Mouse (Mus musculus): ENCODE results near the gene Obp2a. TPM values are rescaled to one million over a fixed set of nuclear protein-coding genes. Genes with fewer than 3 reads are reported as not detected.
"Not testable (repeated sequence)": the region's sequence is repeated elsewhere in the genome, so short reads cannot be mapped to it uniquely, and the experiment has no call there.

The Obp2a gene
- total RNA-seq, 2 experiments from 2014 or later: not detected

GRCm38 (mm10) chr2:25709791-25710190 is 9.9 kb downstream of the Obp2a start:
- not testable (repeated sequence) for DNase-seq

DNA sequence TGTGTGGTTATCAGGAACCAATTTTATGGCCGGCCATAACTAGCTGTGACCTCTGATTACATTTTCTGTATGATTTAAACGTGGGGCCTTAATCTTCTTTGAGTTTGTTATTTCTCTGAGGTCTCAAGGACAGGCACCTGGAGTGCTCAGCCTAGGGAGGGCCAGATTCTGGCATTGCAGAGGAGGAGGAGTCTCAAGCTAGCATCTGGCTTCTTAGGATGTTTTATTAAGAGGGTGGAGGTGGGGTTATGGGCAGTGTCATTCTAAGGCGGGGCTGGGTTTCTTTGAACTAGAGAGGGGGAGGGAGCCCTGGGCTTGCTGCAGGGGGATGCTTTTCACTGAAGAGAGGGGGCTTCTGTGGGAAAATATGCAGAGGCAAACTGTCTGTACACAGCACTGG is 11.8 kb downstream of the Obp2a start:
- not testable (repeated sequence) for DNase-seq

- DNase-seq: no peak
These were observed 17.4 kb downstream of the Obp2a start for GRCm38 (mm10) chr2:25717222-25717621.

GRCm38 (mm10) chr2:25733199-25733930 is 33.5 kb downstream of the Obp2a start:
- DNase-seq: no peak

DNA sequence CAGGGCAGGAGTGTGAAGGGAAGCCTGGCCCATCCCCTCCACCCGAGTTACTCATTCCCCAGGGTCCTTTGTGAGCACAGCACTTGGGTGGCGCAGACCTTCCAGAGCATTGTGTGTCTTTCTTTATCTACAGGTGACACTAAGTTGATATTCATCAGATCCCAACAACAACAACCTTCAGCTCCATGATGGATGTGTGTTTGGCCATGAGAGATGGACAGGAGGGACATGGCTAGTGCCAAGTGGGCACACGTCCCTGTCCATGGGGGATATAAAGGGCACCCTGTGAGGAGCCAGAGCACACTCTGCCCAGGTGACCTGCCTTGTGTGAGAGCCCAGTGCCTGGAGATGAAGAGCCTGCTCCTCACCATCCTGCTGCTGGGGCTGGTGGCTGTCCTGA is 36.9 kb downstream of the Obp2a start, which contains the start of gene Obp2b:
Gene Obp2b, plus strand, starts transcription at position 301 of the 400 bp plus-strand sequence.
- not testable (repeated sequence) for DNase-seq

DNA sequence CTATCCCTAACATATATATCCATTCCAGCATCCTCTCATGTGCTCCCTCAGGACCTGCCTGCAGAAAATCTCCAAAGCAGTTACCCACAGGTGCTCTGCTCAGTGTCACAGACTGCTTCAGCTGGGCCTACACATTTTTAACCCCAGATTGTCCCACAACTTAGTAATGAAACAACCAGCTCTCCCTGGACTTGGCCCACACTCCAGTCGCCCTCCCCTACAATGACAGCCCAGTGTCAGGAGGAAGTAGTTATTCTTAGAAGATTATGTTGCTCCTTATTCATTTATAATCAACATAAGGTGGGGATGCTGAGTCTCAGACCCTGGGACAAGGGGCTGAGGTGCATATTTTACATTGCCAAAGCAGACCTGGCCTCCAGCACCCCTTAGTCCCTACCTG is 41.8 kb downstream of the Obp2a start:
- DNase-seq: no peak

Other genes with a start within 250 kb of the Obp2a start
- gene Clic3, start 243.2 kb upstream of the Obp2a start, total RNA-seq (2021): under 1 TPM in 1 of 2 experiments, not detected in 1; 0.66 TPM
- gene Paxx, start 238.9 kb upstream of the Obp2a start, total RNA-seq (2021): 10 to 100 TPM; 46.2 to 62.8 TPM
- gene Ptgds, start 230.0 kb upstream of the Obp2a start, total RNA-seq (2021): 100 to 1,000 TPM; 435 to 800 TPM
- gene Lcn12, start 206.1 kb upstream of the Obp2a start, total RNA-seq (2021): not detected
- 100 to 1,000 TPM; 115 to 116 TPM for gene Fbxw5, start 199.3 kb upstream of the Obp2a start, total RNA-seq (2021)
- gene C8g, start 198.3 kb upstream of the Obp2a start, total RNA-seq (2021): 1 to 10 TPM in 1 of 2 experiments, under 1 TPM in 1; 0.88 to 1.5 TPM
- 10 to 100 TPM; 11.9 to 12.6 TPM for gene Traf2, start 153.1 kb upstream of the Obp2a start, total RNA-seq (2021)
- gene Edf1, start 142.2 kb upstream of the Obp2a start, total RNA-seq (2021): 100 to 1,000 TPM; 200 to 212 TPM
- 1 to 10 TPM; 3.1 to 3.2 TPM for gene Mamdc4, start 125.2 kb upstream of the Obp2a start, total RNA-seq (2021)
- gene Phpt1, start 124.8 kb upstream of the Obp2a start, total RNA-seq (2021): 10 to 100 TPM; 62.5 to 68.3 TPM
- gene Ajm1, start 118.3 kb upstream of the Obp2a start, total RNA-seq (2021): 100 to 1,000 TPM in 1 of 2 experiments, 10 to 100 TPM in 1; 96.4 to 117 TPM
- gene Rabl6, start 91.5 kb upstream of the Obp2a start, total RNA-seq (2021): 100 to 1,000 TPM; 142 to 155 TPM
- not detected for gene Ccdc183, start 82.4 kb upstream of the Obp2a start, total RNA-seq (2021)
- 10 to 100 TPM; 13.1 to 16.6 TPM for gene Tmem141, start 78.0 kb upstream of the Obp2a start, total RNA-seq (2021)
- gene Fcna, start 72.0 kb upstream of the Obp2a start, total RNA-seq (2021): under 1 TPM; 0.32 to 0.43 TPM
- not detected for gene Lcn8, start 46.9 kb upstream of the Obp2a start, total RNA-seq (2021)
- not detected for gene Lcn5, start 42.1 kb upstream of the Obp2a start, total RNA-seq (2021)
- not detected for gene Lcn6, start 23.3 kb upstream of the Obp2a start, total RNA-seq (2021)
- gene Lcn10, start 17.3 kb upstream of the Obp2a start, total RNA-seq (2021): not detected
- 10 to 100 TPM; 82.1 to 87.9 TPM for gene Bmyc, start 6.7 kb downstream of the Obp2a start, total RNA-seq (2021)
- under 1 TPM in 1 of 2 experiments, not detected in 1; 0.85 TPM for gene Obp2b, start 37.0 kb downstream of the Obp2a start, total RNA-seq (2021)
- not detected for gene Lcn3, start 65.5 kb downstream of the Obp2a start, total RNA-seq (2021)
- not detected for gene Lcn11, start 77.0 kb downstream of the Obp2a start, total RNA-seq (2021)
- gene Gm13539, start 82.2 kb downstream of the Obp2a start, total RNA-seq (2021): not detected
- not detected for gene Glt6d1, start 115.8 kb downstream of the Obp2a start, total RNA-seq (2021)
- gene Lcn9, start 123.1 kb downstream of the Obp2a start, total RNA-seq (2021): not detected
- gene Sohlh1, start 147.2 kb downstream of the Obp2a start, total RNA-seq (2021): not detected
- 10 to 100 TPM; 29.7 to 45.1 TPM for gene Kcnt1, start 163.7 kb downstream of the Obp2a start, total RNA-seq (2021)

Data from layer of hippocampus, postnatal 36 days (tissue).